Mouse (Mus musculus) urinary bladder, postnatal 10 days (tissue): Measurements from ENCODE around the gene Mapt.
"Not testable (repeated sequence)": the region's sequence is repeated elsewhere in the genome, so short reads cannot be mapped to it uniquely, and the experiment has no call there.

ENCODE experiments used
- DNase-seq: peaks from one replicate; pipeline ENCODE4 v3.0.0; 2022; ENCODE audit warnings: low spot score

Gene Mapt

GRCm38 (mm10) chr11:104233574-104234206 is 2.5 kb downstream of the Mapt start:
- no peak for DNase-seq

GRCm38 (mm10) chr11:104234680-104235079 is 3.5 kb downstream of the Mapt start:
- no peak for DNase-seq

GRCm38 (mm10) chr11:104235881-104236280 is 4.7 kb downstream of the Mapt start:
- DNase-seq = no peak

GRCm38 (mm10) chr11:104237226-104237625 is 6.0 kb downstream of the Mapt start:
- no peak for DNase-seq

- no peak for DNase-seq
Measured at GRCm38 (mm10) chr11:104237958-104238747, 7.0 kb downstream of the Mapt start.

GRCm38 (mm10) chr11:104245478-104245877 is 14.3 kb downstream of the Mapt start:
- not testable (repeated sequence) for DNase-seq

GRCm38 (mm10) chr11:104246171-104246694 is 15.0 kb downstream of the Mapt start:
- no peak for DNase-seq

GRCm38 (mm10) chr11:104247141-104247717 is 16.0 kb downstream of the Mapt start:
- DNase-seq = no peak

- no peak for DNase-seq
Measured at GRCm38 (mm10) chr11:104249420-104249819, 18.2 kb downstream of the Mapt start.

- no peak for DNase-seq
Measured at GRCm38 (mm10) chr11:104251121-104251520, 19.9 kb downstream of the Mapt start.

GRCm38 (mm10) chr11:104252094-104252493 is 20.9 kb downstream of the Mapt start:
- DNase-seq = no peak

- DNase-seq = no peak
Measured at GRCm38 (mm10) chr11:104254408-104255039, 23.3 kb downstream of the Mapt start.

GRCm38 (mm10) chr11:104256179-104256578 is 25.0 kb downstream of the Mapt start:
- no peak for DNase-seq

GRCm38 (mm10) chr11:104258991-104259390 is 27.8 kb downstream of the Mapt start:
- no peak for DNase-seq

GRCm38 (mm10) chr11:104264683-104265082 is 33.5 kb downstream of the Mapt start:
- no peak for DNase-seq

- no peak for DNase-seq
Measured at GRCm38 (mm10) chr11:104265669-104266068, 34.5 kb downstream of the Mapt start.

GRCm38 (mm10) chr11:104267380-104267779 is 36.2 kb downstream of the Mapt start:
- DNase-seq = no peak

GRCm38 (mm10) chr11:104269385-104269822 is 38.2 kb downstream of the Mapt start:
- DNase-seq = no peak

GRCm38 (mm10) chr11:104270452-104270851 is 39.3 kb downstream of the Mapt start:
- DNase-seq = no peak

- no peak for DNase-seq
Measured at GRCm38 (mm10) chr11:104270876-104271275, 39.7 kb downstream of the Mapt start.

- DNase-seq = no peak
Measured at GRCm38 (mm10) chr11:104271876-104272275, 40.7 kb downstream of the Mapt start.

GRCm38 (mm10) chr11:104272352-104272751 is 41.2 kb downstream of the Mapt start:
- DNase-seq = no peak
